Mouse (Mus musculus) MEL (cell line): ENCODE measurements around the gene Polr1b.

Experiments
- CTCF ChIP-seq, 3 experiments: IDR thresholded peaks in 2 of 3; conservative IDR thresholded peaks in 1 of 3; 2 replicates each; pipeline ENCODE4 v1.5.1; 2011 to 2012; ENCODE audit warnings: low read length in 3 of 3, low read depth in 2 of 3, mild to moderate bottlenecking in 2 of 3, improper control_type of control experiment in 1 of 3, inconsistent platforms in 1 of 3, mixed read lengths in 1 of 3, moderate library complexity in 1 of 3; ENCODE audit not compliant: control insufficient read depth in 1 of 3, insufficient read depth in 1 of 3, poor library complexity in 1 of 3, severe bottlenecking in 1 of 3
- MEF2A ChIP-seq: IDR thresholded peaks from 2 replicates; pipeline ENCODE4 v1.6.1; 2014; ENCODE audit warnings: low read depth, mild to moderate bottlenecking, inconsistent platforms, low read length, improper control_type of control experiment; ENCODE audit not compliant: poor library complexity, insufficient replicate concordance, severe bottlenecking; ENCODE audit errors: extremely low read depth
- POLR2A ChIP-seq, 2 experiments: IDR thresholded peaks; 2 replicates each; pipeline ENCODE4 v1.6.1; 2011 to 2012; ENCODE audit warnings: low read length in 2 of 2, mild to moderate bottlenecking in 2 of 2, control low read depth in 1 of 2, improper control_type of control experiment in 1 of 2, low read depth in 1 of 2, moderate library complexity in 1 of 2; ENCODE audit not compliant: control insufficient read depth in 1 of 2, insufficient read depth in 1 of 2, poor library complexity in 1 of 2

DNA sequence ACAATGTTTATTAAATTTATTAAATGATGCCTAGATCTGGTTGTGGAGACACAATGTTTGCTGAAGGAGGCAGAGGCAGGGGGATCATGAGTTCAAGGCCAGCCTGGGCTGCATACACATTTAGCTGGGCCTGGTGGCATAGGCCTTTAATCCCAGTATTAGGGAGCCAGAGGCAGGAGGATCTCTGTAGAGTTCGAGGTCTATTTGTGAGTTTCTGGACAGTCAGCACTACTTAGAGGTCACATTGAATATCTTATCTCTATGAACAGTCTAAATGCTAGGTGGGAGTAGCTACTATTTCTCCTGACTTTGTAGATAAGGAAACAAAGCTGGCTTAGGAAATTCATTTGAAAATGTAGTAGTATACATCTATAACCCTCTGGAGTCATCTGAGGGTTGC, 13.3 kb upstream of the Polr1b start:
- no peak for TF ChIP-seq POLR2A (IDR thresholded peaks at IDR 0.05; ENCODE audit: control insufficient read depth in 1 of 2, insufficient read depth in 1 of 2, low read depth in 1 of 2, low read length in 2 of 2, poor library complexity in 1 of 2)
- no peak for TF ChIP-seq MEF2A
- TF ChIP-seq CTCF (IDR thresholded peaks at IDR 0.05 in 2 of 3, conservative IDR thresholded peaks at IDR 0.05 in 1 of 3; ENCODE audit: control insufficient read depth in 1 of 3, insufficient read depth in 1 of 3, low read depth in 2 of 3, low read length in 3 of 3, poor library complexity in 1 of 3, severe bottlenecking in 1 of 3): no peak
